Mouse (Mus musculus): ENCODE results near the gene Ppp1r14a. TPM values are rescaled to one million over a fixed set of nuclear protein-coding genes. Genes with fewer than 3 reads are reported as not detected.

Ppp1r14a gene
- polyA plus RNA-seq (2012; ENCODE audit: insufficient read depth, insufficient read length, missing spikeins), result 4.6 and 7.2 TPM in 2 replicates

GRCm38 (mm10) chr7:29288942-29289638 is at the start of gene Ppp1r14a:
Ppp1r14a (plus strand) TSS chr7:29289308.
- Histone ChIP-seq H3K4me3 (ENCODE audit: insufficient read depth, low read depth, low read length) (peak within 1 kb of the TSS; percentile 48), H3K27ac (replicated peaks; ENCODE audit: low read depth, low read length) (peak within 1 kb of the TSS; percentile 55), H3K4me1 (ENCODE audit: control insufficient read depth, insufficient read depth, insufficient read length, low read length) (no peaks in the 10 kb centered on the region)

- no peaks in the 10 kb centered on the region for H3K4me1 ChIP-seq (ENCODE audit: control insufficient read depth, insufficient read depth, insufficient read length, low read length)
- no peak overlapping the region for H3K27ac ChIP-seq (replicated peaks; ENCODE audit: low read depth, low read length)
- H3K4me3 ChIP-seq (ENCODE audit: insufficient read depth, low read depth, low read length), result no peak overlapping the region
Observed at GRCm38 (mm10) chr7:29244732-29245416, 44.2 kb upstream of the Ppp1r14a start.

- H3K27ac ChIP-seq (replicated peaks; ENCODE audit: low read depth, low read length), result no peak overlapping the region
- no peak overlapping the region for H3K4me3 ChIP-seq (ENCODE audit: insufficient read depth, low read depth, low read length)
- no peaks in the 10 kb centered on the region for H3K4me1 ChIP-seq (ENCODE audit: control insufficient read depth, insufficient read depth, insufficient read length, low read length)
Observed at GRCm38 (mm10) chr7:29246015-29246414, 43.1 kb upstream of the Ppp1r14a start.

GRCm38 (mm10) chr7:29246619-29247313 is 42.3 kb upstream of the Ppp1r14a start:
- no peak overlapping the region for H3K4me3 ChIP-seq (ENCODE audit: insufficient read depth, low read depth, low read length)
- H3K27ac ChIP-seq (replicated peaks; ENCODE audit: low read depth, low read length), result no peak overlapping the region
- no peaks in the 10 kb centered on the region for H3K4me1 ChIP-seq (ENCODE audit: control insufficient read depth, insufficient read depth, insufficient read length, low read length)

- Histone ChIP-seq H3K4me3 (ENCODE audit: insufficient read depth, low read depth, low read length) (peak overlapping the region; percentile 47), H3K4me1 (ENCODE audit: control insufficient read depth, insufficient read depth, insufficient read length, low read length) (no peaks in the 10 kb centered on the region), H3K27ac (replicated peaks; ENCODE audit: low read depth, low read length) (0 out of 2 replicates have a peak overlapping the region, but pooled peaks have one; percentile 51)
Observed at GRCm38 (mm10) chr7:29247314-29247700, 41.8 kb upstream of the Ppp1r14a start.

- peak overlapping the region; percentile 51 for H3K27ac ChIP-seq (replicated peaks; ENCODE audit: low read depth, low read length)
- no peaks in the 10 kb centered on the region for H3K4me1 ChIP-seq (ENCODE audit: control insufficient read depth, insufficient read depth, insufficient read length, low read length)
- peak overlapping the region; percentile 47 for H3K4me3 ChIP-seq (ENCODE audit: insufficient read depth, low read depth, low read length)
Observed at GRCm38 (mm10) chr7:29247706-29248105, 41.4 kb upstream of the Ppp1r14a start.

- peak within 1 kb of the TSS; percentile 51 for H3K27ac ChIP-seq (replicated peaks; ENCODE audit: low read depth, low read length)
- H3K4me3 ChIP-seq (ENCODE audit: insufficient read depth, low read depth, low read length), result peak within 1 kb of the TSS; percentile 47
- H3K4me1 ChIP-seq (ENCODE audit: control insufficient read depth, insufficient read depth, insufficient read length, low read length), result no peaks in the 10 kb centered on the region
Observed at GRCm38 (mm10) chr7:29248261-29248841, 40.8 kb upstream of the Ppp1r14a start, which contains the start of gene 2200002D01Rik. 2200002D01Rik (minus strand) TSS chr7:29248466.

- Histone ChIP-seq H3K27ac (replicated peaks; ENCODE audit: low read depth, low read length) (no peak overlapping the region), H3K4me1 (ENCODE audit: control insufficient read depth, insufficient read depth, insufficient read length, low read length) (no peaks in the 10 kb centered on the region), H3K4me3 (ENCODE audit: insufficient read depth, low read depth, low read length) (no peak overlapping the region)
Observed at GRCm38 (mm10) chr7:29251166-29251565, 37.9 kb upstream of the Ppp1r14a start.

GRCm38 (mm10) chr7:29253842-29254241 is 35.3 kb upstream of the Ppp1r14a start:
- Histone ChIP-seq H3K27ac (replicated peaks; ENCODE audit: low read depth, low read length) (peak overlapping the region; percentile 70), H3K4me3 (ENCODE audit: insufficient read depth, low read depth, low read length) (no peak overlapping the region), H3K4me1 (ENCODE audit: control insufficient read depth, insufficient read depth, insufficient read length, low read length) (no peaks in the 10 kb centered on the region)

- no peak overlapping the region for H3K27ac ChIP-seq (replicated peaks; ENCODE audit: low read depth, low read length)
- H3K4me1 ChIP-seq (ENCODE audit: control insufficient read depth, insufficient read depth, insufficient read length, low read length), result no peaks in the 10 kb centered on the region
- no peak overlapping the region for H3K4me3 ChIP-seq (ENCODE audit: insufficient read depth, low read depth, low read length)
Observed at GRCm38 (mm10) chr7:29255875-29256274, 33.2 kb upstream of the Ppp1r14a start.

- no peak overlapping the region for H3K4me3 ChIP-seq (ENCODE audit: insufficient read depth, low read depth, low read length)
- no peak overlapping the region for H3K27ac ChIP-seq (replicated peaks; ENCODE audit: low read depth, low read length)
- no peaks in the 10 kb centered on the region for H3K4me1 ChIP-seq (ENCODE audit: control insufficient read depth, insufficient read depth, insufficient read length, low read length)
Observed at GRCm38 (mm10) chr7:29257368-29257767, 31.7 kb upstream of the Ppp1r14a start.

- Histone ChIP-seq H3K4me3 (ENCODE audit: insufficient read depth, low read depth, low read length) (no peak overlapping the region), H3K27ac (replicated peaks; ENCODE audit: low read depth, low read length) (no peak overlapping the region), H3K4me1 (ENCODE audit: control insufficient read depth, insufficient read depth, insufficient read length, low read length) (no peaks in the 10 kb centered on the region)
Observed at GRCm38 (mm10) chr7:29259781-29260730, 29.1 kb upstream of the Ppp1r14a start.

GRCm38 (mm10) chr7:29262151-29262550 is 27.0 kb upstream of the Ppp1r14a start:
- no peaks in the 10 kb centered on the region for H3K4me1 ChIP-seq (ENCODE audit: control insufficient read depth, insufficient read depth, insufficient read length, low read length)
- no peak overlapping the region for H3K4me3 ChIP-seq (ENCODE audit: insufficient read depth, low read depth, low read length)
- H3K27ac ChIP-seq (replicated peaks; ENCODE audit: low read depth, low read length), result no peak overlapping the region

- no peaks in the 10 kb centered on the region for H3K4me1 ChIP-seq (ENCODE audit: control insufficient read depth, insufficient read depth, insufficient read length, low read length)
- no peak overlapping the region for H3K27ac ChIP-seq (replicated peaks; ENCODE audit: low read depth, low read length)
- no peak overlapping the region for H3K4me3 ChIP-seq (ENCODE audit: insufficient read depth, low read depth, low read length)
Observed at GRCm38 (mm10) chr7:29263831-29264230, 25.3 kb upstream of the Ppp1r14a start.
